Mouse (Mus musculus) frontal cortex, postnatal 10 days (tissue): ENCODE results near the gene Cit.

Experiments
- DNase-seq, 2 experiments: peaks; one replicate each; pipeline ENCODE4 v3.0.0; 2022; ENCODE audit warnings: low spot score in 2 of 2, mixed read lengths in 1 of 2

Gene Cit

GRCm38 (mm10) chr5:115958344-115958743, 113.3 kb downstream of the Cit start:
- no peak for DNase-seq

GRCm38 (mm10) chr5:115958814-115959213, 113.7 kb downstream of the Cit start:
- DNase-seq: no peak

- DNase-seq: no peak
These were observed 116.7 kb downstream of the Cit start for GRCm38 (mm10) chr5:115961809-115962208.

- DNase-seq: no peak
These were observed 126.2 kb downstream of the Cit start for GRCm38 (mm10) chr5:115971236-115971635.

- no peak for DNase-seq
These were observed 130.6 kb downstream of the Cit start for GRCm38 (mm10) chr5:115975672-115976071.

GRCm38 (mm10) chr5:115976446-115976845, 131.4 kb downstream of the Cit start:
- no peak for DNase-seq

- no peak for DNase-seq
These were observed 132.2 kb downstream of the Cit start for GRCm38 (mm10) chr5:115977266-115977665.

GRCm38 (mm10) chr5:115977757-115978156, 132.7 kb downstream of the Cit start:
- DNase-seq: no peak

- DNase-seq: no peak
These were observed 133.2 kb downstream of the Cit start for GRCm38 (mm10) chr5:115978255-115978654.

- DNase-seq: no peak
These were observed 134.1 kb downstream of the Cit start for GRCm38 (mm10) chr5:115979134-115979696.

GRCm38 (mm10) chr5:115980537-115980936, 135.5 kb downstream of the Cit start:
- DNase-seq: no peak

GRCm38 (mm10) chr5:115982671-115983373, 137.7 kb downstream of the Cit start:
- DNase-seq: no peak

- DNase-seq: no peak
These were observed 139.3 kb downstream of the Cit start for GRCm38 (mm10) chr5:115984392-115984791.

- no peak for DNase-seq
These were observed 140.0 kb downstream of the Cit start for GRCm38 (mm10) chr5:115985101-115985500.

- DNase-seq: no peak
These were observed 142.2 kb downstream of the Cit start for GRCm38 (mm10) chr5:115987284-115987683.

GRCm38 (mm10) chr5:115991717-115992116, 146.6 kb downstream of the Cit start:
- no peak for DNase-seq

GRCm38 (mm10) chr5:115994101-115994500, 149.0 kb downstream of the Cit start:
- DNase-seq: no peak

GRCm38 (mm10) chr5:115997376-115997775, 152.3 kb downstream of the Cit start:
- DNase-seq: no peak

GRCm38 (mm10) chr5:116003154-116003553, 158.1 kb downstream of the Cit start:
- no peak for DNase-seq

- DNase-seq: no peak
These were observed 158.7 kb downstream of the Cit start for GRCm38 (mm10) chr5:116003825-116004224.

GRCm38 (mm10) chr5:116004271-116004670, 159.2 kb downstream of the Cit start:
- DNase-seq: no peak

- no peak for DNase-seq
These were observed 161.4 kb downstream of the Cit start for GRCm38 (mm10) chr5:116006324-116007099.

GRCm38 (mm10) chr5:116007723-116008122, 162.6 kb downstream of the Cit start:
- DNase-seq: no peak
